Mouse (Mus musculus): ENCODE measurements around the gene C3ar1. TPM values are rescaled to one million over a fixed set of nuclear protein-coding genes. Genes with fewer than 3 reads are reported as not detected.

The C3ar1 gene
- polyA plus RNA-seq, 1 experiment from 2014 or later = 2.8 TPM

GRCm38 (mm10) chr6:122811771-122812600, 44.0 kb downstream of the C3ar1 start:
- no peaks in the 10 kb centered on the region for H3K27me3 ChIP-seq

DNA sequence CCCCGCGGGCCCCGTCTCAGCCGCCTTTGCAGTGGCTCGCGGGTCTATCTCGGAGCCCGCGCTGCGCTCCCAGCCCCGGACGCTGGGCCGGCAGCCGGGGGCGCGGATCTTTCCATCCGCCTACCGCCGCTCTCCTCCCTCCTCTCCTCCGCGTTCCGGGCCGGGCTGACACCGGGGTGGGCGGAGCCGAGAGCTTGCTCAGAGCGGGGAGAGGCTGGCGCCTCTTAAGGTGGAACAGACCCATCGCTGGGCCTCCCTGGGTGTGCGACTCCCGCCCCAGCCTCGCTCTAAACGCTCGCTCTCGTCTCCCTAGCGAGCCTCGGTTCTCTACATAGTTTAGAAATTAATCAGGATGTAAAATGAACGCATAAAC, 44.7 kb downstream of the C3ar1 start:
- WGBS = under 1% methylated on average over 38 of the region's 38 CpGs
- no peaks in the 10 kb centered on the region for H3K9me3 ChIP-seq (replicated peaks)
- peak overlapping the region; percentile 78 for H3K4me2 ChIP-seq
- H3K4me3 ChIP-seq = peak overlapping the region; percentile 76
- peaks cover 10% of the 10 kb centered on the region; the same call in 1 of the 2 replicates for H3K4me1 ChIP-seq (replicated peaks)
- no peaks in the 10 kb centered on the region for H3K27me3 ChIP-seq
- peak overlapping the region; percentile 72 for H3K9ac ChIP-seq
- peak; percentile 95 for ATAC-seq (replicated peaks; ENCODE audit: insufficient number of reproducible peaks, insufficient read depth, low FRiP score, low read depth)
- peak overlapping the region; percentile 99 for H3K27ac ChIP-seq
- H3K36me3 ChIP-seq = no peaks in the 10 kb centered on the region

More at GRCm38 (mm10) chr6:122811771-122812600, 44.0 kb downstream of the C3ar1 start:
- Histone ChIP-seq H3K4me2 (peak overlapping the region; percentile 78), H3K4me1 (replicated peaks) (peaks cover 10% of the 10 kb centered on the region; the same call in 1 of the 2 replicates), H3K4me3 (peak overlapping the region; percentile 76), H3K9ac (peak overlapping the region; percentile 16), H3K27ac (peak overlapping the region; percentile 99), H3K36me3 (no peaks in the 10 kb centered on the region), H3K9me3 (replicated peaks) (no peaks in the 10 kb centered on the region)
- ATAC-seq (replicated peaks; ENCODE audit: insufficient number of reproducible peaks, insufficient read depth, low FRiP score, low read depth) = 0 out of 2 replicates have a peak, but pooled peaks have one; percentile 24
- WGBS = 23% methylated on average over 16 of the region's 16 CpGs

GRCm38 (mm10) chr6:122810615-122811279, 45.2 kb downstream of the C3ar1 start:
- H3K9me3 ChIP-seq (replicated peaks) = no peaks in the 10 kb centered on the region
- peak; percentile 99 for ATAC-seq (replicated peaks; ENCODE audit: insufficient number of reproducible peaks, insufficient read depth, low FRiP score, low read depth)
- H3K4me1 ChIP-seq (replicated peaks) = peaks cover 10% of the 10 kb centered on the region; the same call in 1 of the 2 replicates
- peak overlapping the region; percentile 76 for H3K4me3 ChIP-seq
- WGBS = under 1% methylated on average over 29 of the region's 30 CpGs
- peak overlapping the region; percentile 72 for H3K9ac ChIP-seq
- H3K27me3 ChIP-seq = no peaks in the 10 kb centered on the region
- H3K27ac ChIP-seq = peak overlapping the region; percentile 99
- no peaks in the 10 kb centered on the region for H3K36me3 ChIP-seq
- peak overlapping the region; percentile 78 for H3K4me2 ChIP-seq

DNA sequence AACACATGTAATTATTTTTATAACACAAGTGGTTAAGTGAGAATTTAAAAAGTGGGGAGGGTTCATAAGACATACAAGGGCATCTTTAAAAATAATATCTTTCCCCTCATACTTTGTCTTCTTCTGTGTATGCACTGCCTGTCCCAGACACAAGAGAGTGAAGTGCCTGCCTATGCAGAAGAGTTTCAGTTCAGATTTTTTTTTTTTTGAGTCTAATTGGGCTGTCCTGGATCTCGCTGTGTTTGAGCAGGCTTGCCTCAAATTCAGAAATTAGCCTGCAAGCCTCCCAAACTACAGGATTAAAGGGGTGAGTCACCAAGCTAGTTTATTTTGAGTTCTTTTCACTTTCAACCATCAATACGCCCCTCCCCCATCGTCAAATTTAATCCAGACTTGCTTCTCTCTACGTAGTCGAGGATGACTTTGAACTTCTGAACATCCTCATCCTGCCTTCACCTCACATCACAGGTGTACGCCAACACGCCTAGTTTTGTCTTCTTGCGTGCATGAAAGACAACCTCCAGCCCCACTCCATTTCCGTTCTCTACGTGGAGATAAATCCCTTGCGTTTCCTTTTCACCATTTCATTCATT, 45.8 kb downstream of the C3ar1 start:
- Histone ChIP-seq H3K4me1 (replicated peaks) (peaks cover 10% of the 10 kb centered on the region; the same call in 1 of the 2 replicates), H3K27ac (peak overlapping the region; percentile 99), H3K36me3 (no peaks in the 10 kb centered on the region), H3K27me3 (no peaks in the 10 kb centered on the region), H3K4me3 (peak overlapping the region; percentile 76), H3K9me3 (replicated peaks) (no peaks in the 10 kb centered on the region), H3K9ac (peak overlapping the region; percentile 55), H3K4me2 (peak overlapping the region; percentile 78)
- no peak for ATAC-seq (replicated peaks; ENCODE audit: insufficient number of reproducible peaks, insufficient read depth, low FRiP score, low read depth)
- whole genome bisulfite sequencing = 1% methylated on average over 11 of the region's 11 CpGs

- H3K36me3 ChIP-seq = no peaks in the 10 kb centered on the region
- H3K4me2 ChIP-seq = no peak overlapping the region
- H3K27me3 ChIP-seq = 0 out of 2 replicates have a peak, but pooled peaks cover 3% of the 10 kb centered on the region
- H3K9ac ChIP-seq = no peak overlapping the region
- ATAC-seq (replicated peaks; ENCODE audit: insufficient number of reproducible peaks, insufficient read depth, low FRiP score, low read depth) = no peak
- H3K27ac ChIP-seq = no peak overlapping the region
- no peak overlapping the region for H3K4me3 ChIP-seq
- H3K4me1 ChIP-seq (replicated peaks) = peaks cover 16% of the 10 kb centered on the region
- no peaks in the 10 kb centered on the region for H3K9me3 ChIP-seq (replicated peaks)
- 19% methylated on average over 5 of the region's 5 CpGs for WGBS
Measured at GRCm38 (mm10) chr6:122804418-122804817, 51.5 kb downstream of the C3ar1 start.

GRCm38 (mm10) chr6:122801801-122802514, 54.0 kb downstream of the C3ar1 start:
- Histone ChIP-seq H3K27ac (peak overlapping the region; percentile 35), H3K9me3 (replicated peaks) (no peaks in the 10 kb centered on the region), H3K36me3 (no peaks in the 10 kb centered on the region), H3K4me2 (peak overlapping the region; percentile 99), H3K4me1 (replicated peaks) (peaks cover 16% of the 10 kb centered on the region), H3K27me3 (0 out of 2 replicates have a peak, but pooled peaks cover 3% of the 10 kb centered on the region), H3K9ac (peak overlapping the region; percentile 65), H3K4me3 (peak overlapping the region; percentile 64)
- WGBS = 2% methylated on average over 34 of the region's 34 CpGs
- ATAC-seq (replicated peaks; ENCODE audit: insufficient number of reproducible peaks, insufficient read depth, low FRiP score, low read depth) = peak; percentile 38; the same call in 1 of the 2 replicates

- no peaks in the 10 kb centered on the region for H3K36me3 ChIP-seq
- H3K27me3 ChIP-seq = 0 out of 2 replicates have a peak, but pooled peaks cover 3% of the 10 kb centered on the region
- H3K4me2 ChIP-seq = peak within 1 kb of the TSS; percentile 99
- H3K4me1 ChIP-seq (replicated peaks) = peaks cover 16% of the 10 kb centered on the region
- H3K9ac ChIP-seq = peak within 1 kb of the TSS; percentile 65
- H3K27ac ChIP-seq = peak within 1 kb of the TSS; percentile 35
- peak; percentile 63; the same call in 1 of the 2 replicates for ATAC-seq (replicated peaks; ENCODE audit: insufficient number of reproducible peaks, insufficient read depth, low FRiP score, low read depth)
- no peaks in the 10 kb centered on the region for H3K9me3 ChIP-seq (replicated peaks)
- under 1% methylated on average over 46 of the region's 46 CpGs for WGBS
- peak within 1 kb of the TSS; percentile 64 for H3K4me3 ChIP-seq
Measured at GRCm38 (mm10) chr6:122801301-122801800, 54.6 kb downstream of the C3ar1 start, which contains the start of gene Slc2a3. TSS of gene Slc2a3 (minus strand) at chr6:122801640.

DNA sequence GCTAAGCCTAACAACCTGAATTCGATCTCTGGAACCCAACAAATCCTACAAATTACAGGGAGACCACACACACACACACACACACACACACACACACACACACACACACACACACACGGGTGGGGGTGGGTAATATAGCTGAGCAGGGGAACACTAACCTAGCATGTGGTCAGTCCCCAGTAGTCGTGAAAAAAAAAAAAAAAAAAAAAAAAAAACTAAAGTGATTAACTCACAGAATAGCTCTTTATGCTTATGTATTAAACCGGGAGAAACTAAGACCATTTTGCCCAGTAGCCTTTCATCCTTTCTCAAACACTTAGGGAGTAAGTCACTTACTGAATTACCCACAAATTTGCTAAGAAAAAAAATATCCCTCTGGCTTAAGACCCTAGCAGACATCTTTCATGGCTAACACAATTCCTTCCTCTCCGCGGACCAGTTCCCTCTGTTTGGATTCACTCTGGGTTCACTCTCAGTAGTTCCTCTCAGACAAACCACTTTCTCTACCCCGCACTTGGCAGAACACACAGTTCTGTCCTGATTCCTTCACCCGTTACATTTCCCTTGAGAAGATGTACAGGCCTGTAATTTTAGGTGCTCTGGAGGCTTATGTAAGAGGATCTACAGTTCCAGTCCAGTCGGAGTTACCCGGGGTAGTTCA, 55.2 kb downstream of the C3ar1 start:
- peaks cover 16% of the 10 kb centered on the region for H3K4me1 ChIP-seq (replicated peaks)
- H3K9me3 ChIP-seq (replicated peaks) = no peaks in the 10 kb centered on the region
- peak overlapping the region; percentile 35; the same call in 1 of the 2 replicates for H3K27ac ChIP-seq
- H3K36me3 ChIP-seq = no peaks in the 10 kb centered on the region
- H3K4me2 ChIP-seq = peak overlapping the region; percentile 99
- peak overlapping the region; percentile 65; the same call in 1 of the 2 replicates for H3K9ac ChIP-seq
- 0 out of 2 replicates have a peak, but pooled peaks cover 3% of the 10 kb centered on the region for H3K27me3 ChIP-seq
- H3K4me3 ChIP-seq = peak overlapping the region; percentile 64
- ATAC-seq (replicated peaks; ENCODE audit: insufficient number of reproducible peaks, insufficient read depth, low FRiP score, low read depth) = no peak
- 41% methylated on average over 10 of the region's 10 CpGs for WGBS
